Mouse (Mus musculus) T-helper 2 cell (primary cell): ENCODE measurements at regions not wholly inside any gene's neighbourhood (a gene's known extent, or its start where the extent isn't known, plus 50 kb on each side); places are given as distances from the start of the nearest gene placed in this dataset.

Experiments
- in situ Hi-C: fragments of 300-600 bp; cut with MboI, MseI; formaldehyde crosslinking; loops from one replicate; pipeline ENCODE4 v1.15.1; 2025; ENCODE audit warnings: high pct_unique_total_duplicates

DNA sequence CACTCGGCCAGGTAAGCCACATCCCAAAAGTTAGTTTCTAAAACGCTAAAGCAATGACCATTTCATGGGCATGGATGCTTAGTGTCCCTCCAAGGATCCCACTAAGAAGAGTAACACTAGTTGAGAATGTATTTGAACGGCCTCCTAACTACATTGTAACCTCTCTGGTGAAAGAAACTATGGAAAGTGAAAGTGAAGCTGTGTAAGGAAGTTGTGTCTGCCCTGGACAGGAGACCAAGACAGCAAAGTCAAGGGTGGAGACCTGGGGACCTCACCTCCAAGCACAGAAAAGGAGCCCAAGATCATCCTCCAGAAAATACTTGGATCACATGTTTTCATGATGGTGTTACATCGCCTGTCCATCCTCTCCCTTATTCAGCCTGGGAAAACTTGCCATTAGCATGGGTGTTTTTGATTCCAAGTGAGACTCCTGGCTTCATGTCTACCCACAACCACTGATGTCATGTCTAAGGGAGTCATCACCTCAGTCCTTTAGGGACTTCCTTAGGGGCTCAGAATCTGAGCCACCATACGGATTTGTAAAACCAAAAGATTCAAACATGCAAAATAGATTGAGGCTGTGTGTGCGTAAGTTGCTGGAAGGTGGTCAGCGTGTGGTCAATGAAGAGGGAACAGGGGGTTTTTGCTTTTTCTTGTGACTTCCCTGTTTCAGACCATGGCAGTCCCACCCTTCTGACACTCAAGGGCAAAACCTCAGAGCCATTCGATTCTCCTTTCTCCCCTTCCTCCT, 62.4 kb upstream of the 1700016C15Rik start:
- in situ Hi-C loops, result no loop called here

DNA sequence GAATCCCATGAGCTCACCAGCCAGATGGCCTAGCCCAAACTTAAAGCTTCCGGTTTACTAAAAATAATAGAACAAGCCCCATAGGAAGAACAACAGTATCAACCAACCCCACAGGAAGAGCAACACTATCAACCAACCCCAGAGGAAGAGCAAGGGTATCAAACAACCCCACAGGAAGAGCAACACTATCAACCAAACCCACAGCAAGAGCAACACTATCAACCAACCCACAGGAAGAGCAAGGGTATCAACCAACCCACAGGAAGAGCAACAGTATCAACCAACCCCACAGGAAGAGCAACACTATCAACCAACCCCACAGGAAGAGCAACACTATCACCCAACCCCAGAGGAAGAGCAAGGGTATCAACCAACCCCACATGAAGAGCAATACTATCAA, 59.0 kb upstream of the 1700016C15Rik start:
- in situ Hi-C loops, result no loop called here

DNA sequence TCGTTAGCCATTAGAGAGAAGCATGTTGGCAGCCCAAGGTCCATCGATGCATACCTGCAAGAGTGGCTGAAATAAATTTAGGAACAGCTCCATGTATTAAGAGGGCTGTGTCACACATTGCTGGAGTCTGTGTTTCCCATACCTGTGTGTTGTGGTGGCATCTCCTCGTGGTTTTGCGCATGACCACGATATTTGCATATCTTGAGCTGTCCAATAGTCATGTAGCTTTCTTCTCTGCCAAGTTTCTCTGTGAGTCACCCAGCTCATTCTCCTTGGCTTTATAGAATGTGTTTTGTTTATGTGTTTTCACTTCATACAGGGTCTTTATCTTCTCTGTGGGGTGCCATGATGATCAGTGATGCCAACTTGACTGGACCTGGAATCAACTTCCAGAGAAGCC, 53.0 kb upstream of the 1700016C15Rik start:
- in situ Hi-C loops, result loop anchor here (25.0 kb wide), 1 partner anchor 789 kb away; no protein-coding TSS in a partner anchor

DNA sequence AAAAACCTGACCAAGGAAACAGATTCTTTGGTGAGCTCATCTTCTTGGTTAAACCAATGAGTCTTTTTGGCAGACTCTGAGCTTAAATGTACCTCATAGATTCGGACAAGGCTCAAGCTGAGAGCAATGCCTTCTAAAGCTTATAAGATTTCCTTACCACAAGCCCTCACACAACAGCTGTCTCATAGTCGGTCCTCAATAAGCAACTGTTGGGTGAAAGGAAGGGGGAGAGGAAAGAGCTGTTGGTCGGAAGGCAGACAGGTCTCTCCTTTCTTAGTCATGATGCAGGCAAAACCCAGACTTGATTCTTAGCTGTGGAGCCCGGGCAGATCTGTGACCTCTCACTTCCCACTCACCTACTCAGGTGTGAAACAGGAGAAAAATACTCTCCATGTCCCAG, 50.8 kb upstream of the 1700016C15Rik start:
- in situ Hi-C loops, result loop anchor here (25.0 kb wide), 1 partner anchor 792 kb away; no protein-coding TSS in a partner anchor
